Mouse (Mus musculus) layer of hippocampus, adult 18-20 months (tissue): ENCODE measurements around the gene Lrrc2. TPM values are rescaled to one million over a fixed set of nuclear protein-coding genes. Genes with fewer than 3 reads are reported as not detected.

ENCODE experiments used
- microRNA-seq, 2 experiments: library from miRNA; unstranded; fragments of <30 nt; microRNA quantifications; one replicate each; pipeline ENCODE4 v1.2.0; 2021
- total RNA-seq, 2 experiments: library from RNA; stranded (reverse); gene quantifications; 2 replicates each; pipeline ENCODE4 v1.2.3; 2021

The Lrrc2 gene
- total RNA-seq, 2 experiments from 2014 or later = 1.1 to 3.1 TPM

Small RNA genes lying within 50 kb of the gene (microRNA-seq; reads per million reads assigned to microRNA genes)
- 0 reads per million in 2 experiments for gene Gm24269

Other genes with a start within 250 kb of the Lrrc2 start
- not detected for gene Myl3, start 209.7 kb upstream of the Lrrc2 start, total RNA-seq
- gene Pth1r, start 204.4 kb upstream of the Lrrc2 start, total RNA-seq = 1 to 10 TPM; 3.9 TPM
- gene Prss42, start 153.4 kb upstream of the Lrrc2 start, total RNA-seq = not detected
- not detected for gene Prss44, start 137.6 kb upstream of the Lrrc2 start, total RNA-seq
- gene Prss43, start 124.9 kb upstream of the Lrrc2 start, total RNA-seq = under 1 TPM in 1 of 2 experiments, not detected in 1; 0.33 TPM
- under 1 TPM in 1 of 2 experiments, not detected in 1; 0.35 TPM for gene Prss45, start 117.0 kb upstream of the Lrrc2 start, total RNA-seq
- gene Prss46, start 107.0 kb upstream of the Lrrc2 start, total RNA-seq = not detected
- gene Prss50, start 93.6 kb upstream of the Lrrc2 start, total RNA-seq = 1 to 10 TPM; 1.6 to 2.1 TPM
- 1 to 10 TPM; 7.7 to 8.4 TPM for gene Als2cl, start 71.7 kb upstream of the Lrrc2 start, total RNA-seq
- gene Tmie, start 71.4 kb upstream of the Lrrc2 start, total RNA-seq = 1 to 10 TPM; 1.7 to 1.9 TPM
- gene Fam240a, start 34.7 kb upstream of the Lrrc2 start, total RNA-seq = not detected
- gene Tdgf1, start 5.4 kb upstream of the Lrrc2 start, total RNA-seq = 1 to 10 TPM in 1 of 2 experiments, under 1 TPM in 1; 0.18 to 1.1 TPM
- gene Rtp3, start 39.0 kb downstream of the Lrrc2 start, total RNA-seq = under 1 TPM; 0.15 to 0.40 TPM
- not detected for gene Ltf, start 67.7 kb downstream of the Lrrc2 start, total RNA-seq
- gene Ccrl2, start 106.0 kb downstream of the Lrrc2 start, total RNA-seq = 1 to 10 TPM in 1 of 2 experiments, under 1 TPM in 1; 0.58 to 1.4 TPM
- gene Lrrfip2, start 166.0 kb downstream of the Lrrc2 start, total RNA-seq = 10 to 100 TPM; 35.5 to 38.7 TPM